Mouse (Mus musculus): ENCODE data around the gene Vav3.

DNA sequence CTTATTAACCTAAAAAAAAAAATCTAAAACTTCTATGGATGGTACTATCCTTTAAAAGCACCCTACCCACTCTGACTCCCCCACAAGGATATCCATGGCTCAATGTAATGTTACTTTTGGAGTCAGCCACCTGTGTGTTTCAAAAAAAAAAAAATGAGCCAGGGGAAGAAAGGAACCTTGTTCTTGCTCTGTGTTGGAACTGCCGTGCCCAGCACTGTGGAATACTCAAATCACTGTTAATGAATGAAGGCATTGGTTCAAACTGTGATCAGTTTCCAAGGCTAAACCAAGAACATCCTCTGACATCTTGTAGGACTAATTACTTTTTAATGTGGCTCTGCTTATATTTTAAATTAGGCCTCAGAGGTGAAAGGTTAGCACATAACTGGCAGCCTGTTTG, 282.4 kb downstream of the Vav3 start:
- no peak for TF ChIP-seq GATA1 (IDR thresholded peaks at IDR 0.05; ENCODE audit: borderline replicate concordance, low read length)
- no peak for TF ChIP-seq FLI1 (IDR thresholded peaks at IDR 0.05; ENCODE audit: low read length)
